Mouse (Mus musculus) lung, adult 2 months (tissue): ENCODE results near the gene Pik3ip1. TPM values are rescaled to one million over a fixed set of nuclear protein-coding genes. Genes with fewer than 3 reads are reported as not detected.
A peak's percentile ranks its signal among the peaks of the same experiment; 100 is the strongest.

Experiments
- DNase-seq: peaks from one replicate; pipeline ENCODE4 v3.0.0; 2022
- H3K4me1 ChIP-seq: fragments of 200-500 bp; 2 replicates; pipeline ENCODE4 v1.6.1; 2011; ENCODE audit warnings: low read length; ENCODE audit not compliant: control insufficient read depth, insufficient read depth
- H3K4me3 ChIP-seq: fragments of 200-500 bp; replicated peaks from 2 replicates; pipeline ENCODE3; 2011; ENCODE audit warnings: low read depth, mild to moderate bottlenecking, control low read depth, low read length; ENCODE audit errors: extremely low read depth
- CTCF ChIP-seq: fragments of 200-500 bp; IDR thresholded peaks from 2 replicates; pipeline ENCODE4 v1.5.1; 2011; ENCODE audit warnings: mild to moderate bottlenecking, low read length, control low read depth; ENCODE audit not compliant: insufficient read depth
- POLR2A ChIP-seq: fragments of 200-500 bp; IDR thresholded peaks from 2 replicates; pipeline ENCODE4 v1.6.1; 2011; ENCODE audit warnings: low read depth, mild to moderate bottlenecking, control low read depth, low read length, borderline replicate concordance; ENCODE audit errors: extremely low read depth
- WGBS: fragments of 180-500 bp; shearing (Covaris S2); methylation state at CpG from one replicate; pipeline ENCODE4 v1.1.7; 2018; 5-methylcytosine and 5-hydroxymethylcytosine counted together
- polyA plus RNA-seq: library from polyadenylated mRNA; depleted of rRNA; stranded (reverse); fragments of >200 nt; gene quantifications from 2 replicates; pipeline ENCODE4 v1.2.3, GENCODE M21; 2012

Gene Pik3ip1
- polyA plus RNA-seq, 1 experiment = 23.2 TPM

DNA sequence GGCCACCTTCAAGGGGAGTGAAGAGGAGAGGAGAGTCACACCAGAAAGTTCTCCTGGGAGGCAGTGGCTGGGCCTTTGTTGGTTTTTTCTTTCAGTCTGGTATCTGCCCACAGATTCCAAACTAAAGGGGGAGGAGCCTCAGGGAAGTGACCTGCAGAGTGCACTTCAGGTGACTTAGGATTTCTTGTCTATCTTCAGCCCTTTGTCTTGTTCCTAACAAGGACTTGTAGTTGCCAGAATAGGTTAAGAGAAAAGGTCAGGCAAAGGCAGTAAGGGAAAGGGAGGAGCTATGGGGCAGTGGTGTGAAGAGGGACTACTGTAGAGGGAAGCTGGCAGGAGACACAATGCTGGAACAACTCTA is 17.6 kb downstream of the Pik3ip1 start:
- Histone ChIP-seq H3K4me3 (no peak overlapping the region), H3K4me1 (peaks cover 10% of the 10 kb centered on the region)
- DNase-seq = no peak
- TF ChIP-seq CTCF = no peak
- no peak for TF ChIP-seq POLR2A

DNA sequence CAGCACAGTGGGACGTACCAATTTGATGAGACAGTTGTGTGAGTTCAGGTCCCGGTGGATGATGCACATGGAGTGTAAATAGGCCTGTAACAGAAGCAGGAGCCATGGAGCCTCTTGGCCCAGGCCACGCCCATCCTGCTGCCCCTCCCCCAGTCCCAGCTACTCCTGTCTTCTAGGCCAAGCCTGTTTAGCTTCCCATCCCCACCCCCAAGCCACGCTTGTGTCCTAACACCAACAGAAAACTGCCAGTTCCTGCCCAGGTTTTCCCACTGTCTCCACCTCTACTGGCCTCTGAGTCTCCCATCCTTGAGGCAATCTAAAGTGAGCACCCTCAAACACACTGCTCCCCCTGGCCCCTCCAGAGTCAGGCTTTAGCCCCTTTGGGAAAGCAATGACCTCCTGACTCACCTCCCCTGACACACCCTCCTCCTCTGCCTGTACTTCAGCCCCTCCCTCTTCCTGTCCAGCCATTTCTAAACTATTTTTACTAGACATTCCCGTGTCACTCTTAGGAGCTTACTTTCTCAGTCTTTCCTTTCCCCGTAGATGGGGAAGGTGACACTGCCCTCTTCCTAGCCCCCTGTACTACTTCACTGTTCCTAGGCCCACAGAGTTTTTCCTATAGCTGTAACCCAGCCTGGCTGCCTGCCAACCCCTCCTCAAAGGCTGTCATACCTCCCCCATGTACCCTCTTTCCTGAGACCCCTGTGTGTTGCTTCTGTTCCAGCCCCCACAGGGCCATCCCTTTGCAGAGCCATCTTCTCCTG is 18.6 kb downstream of the Pik3ip1 start:
- DNase-seq = no peak
- 26% methylated on average over 6 of the region's 6 CpGs for WGBS
- Histone ChIP-seq H3K4me3 (no peak overlapping the region), H3K4me1 (peaks cover 10% of the 10 kb centered on the region)
- no peak for TF ChIP-seq CTCF
- TF ChIP-seq POLR2A = no peak

DNA sequence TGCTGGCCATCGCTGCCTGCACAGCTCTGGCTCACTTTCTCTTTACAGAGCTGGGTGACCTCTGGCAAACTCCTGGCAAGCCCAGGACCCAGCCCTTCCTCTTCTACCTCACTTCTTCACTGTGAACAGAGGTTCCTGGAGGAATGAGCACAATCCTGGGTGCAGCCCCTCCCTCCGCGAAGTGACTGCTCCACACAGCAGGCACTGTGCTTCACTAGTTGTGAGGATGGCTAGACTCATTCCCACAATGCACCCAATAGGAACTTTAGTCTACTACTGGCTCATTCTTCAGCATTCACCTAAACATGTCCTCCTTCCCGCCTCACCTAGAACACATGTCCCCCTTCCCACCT is 19.1 kb downstream of the Pik3ip1 start:
- peaks cover 10% of the 10 kb centered on the region for H3K4me1 ChIP-seq
- TF ChIP-seq CTCF = no peak
- no peak for TF ChIP-seq POLR2A
- WGBS = 72% methylated on average over 4 of the region's 4 CpGs

DNA sequence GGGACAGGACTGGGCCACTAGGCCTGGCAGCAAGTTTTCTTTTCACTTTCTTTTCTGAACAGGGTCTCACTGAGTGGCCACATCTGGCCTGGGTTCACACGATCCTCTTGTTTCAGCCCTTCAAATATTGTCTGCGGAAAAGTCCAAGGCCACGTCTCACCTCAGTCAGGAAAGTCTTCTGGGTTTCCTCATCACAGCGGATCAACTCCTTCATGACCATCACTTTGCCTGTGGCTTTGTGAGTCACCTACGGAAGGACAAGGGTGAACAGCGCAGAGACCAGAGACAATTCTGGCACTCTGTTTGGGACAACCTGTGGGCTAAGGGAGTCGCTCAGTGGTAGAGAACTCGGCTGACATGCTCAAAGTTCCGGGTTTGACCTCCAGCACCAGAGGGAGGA is 21.9 kb downstream of the Pik3ip1 start:
- no peak for DNase-seq
- Histone ChIP-seq H3K4me3 (no peak overlapping the region), H3K4me1 (peaks cover 10% of the 10 kb centered on the region)
- TF ChIP-seq CTCF = no peak
- TF ChIP-seq POLR2A = no peak
- 93% methylated on average over 9 of the region's 9 CpGs for WGBS

More for the DNA sequence above, 19.1 kb downstream of the Pik3ip1 start:
- H3K4me3 ChIP-seq = no peak overlapping the region
- DNase-seq = no peak

DNA sequence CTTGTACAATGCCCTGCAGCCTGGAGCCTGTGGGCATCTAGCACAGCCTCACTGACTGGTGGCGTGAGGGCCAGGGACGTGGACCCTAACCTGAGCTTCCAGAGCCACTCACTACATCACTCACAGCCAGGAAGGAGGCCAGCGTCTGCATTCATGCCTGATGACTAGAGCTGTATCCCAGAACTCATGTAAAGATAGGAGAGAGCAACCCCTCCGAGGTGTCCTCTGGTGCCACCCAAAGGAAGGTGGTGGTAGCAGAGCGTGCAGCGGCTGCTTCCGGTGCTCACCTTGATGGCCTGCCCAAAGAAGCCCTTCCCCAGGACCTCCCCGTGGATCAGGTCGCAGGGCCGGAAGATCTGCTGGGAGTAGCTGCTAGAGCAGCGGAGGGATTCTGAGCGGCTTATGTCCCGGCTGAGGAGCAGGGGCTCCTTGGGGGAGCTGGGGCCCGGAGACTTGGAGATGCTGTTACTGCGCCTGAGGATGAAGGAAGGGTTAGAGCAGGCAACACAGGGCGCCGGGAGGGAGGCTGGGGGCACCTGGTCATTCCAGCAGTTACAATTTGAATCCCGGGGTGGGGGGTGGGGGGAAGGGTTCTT is 22.9 kb downstream of the Pik3ip1 start:
- no peak for DNase-seq
- TF ChIP-seq CTCF (no peak), POLR2A (no peak)
- Histone ChIP-seq H3K4me3 (no peak overlapping the region), H3K4me1 (peaks cover 5% of the 10 kb centered on the region)
- WGBS = 67% methylated on average over 18 of the region's 18 CpGs

DNA sequence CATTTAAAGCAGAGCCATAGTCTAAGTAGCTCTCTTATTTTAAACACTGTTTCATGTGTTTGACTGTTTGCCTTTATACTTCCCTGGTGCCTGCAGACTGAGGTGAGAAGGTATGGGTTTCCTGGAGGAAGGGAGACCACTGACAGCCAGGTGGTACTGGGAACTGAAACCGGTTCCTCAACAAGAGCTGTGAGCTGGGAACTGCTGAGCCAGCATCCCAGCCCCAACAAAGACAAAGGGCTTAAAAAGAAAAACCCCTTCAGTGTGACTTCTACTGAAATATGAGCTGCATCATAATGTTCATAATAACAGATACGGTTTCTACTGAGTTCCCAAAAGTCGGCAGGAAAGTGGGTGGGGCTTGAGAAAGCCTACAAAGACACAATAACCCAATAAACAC is 32.7 kb downstream of the Pik3ip1 start:
- TF ChIP-seq CTCF = no peak
- TF ChIP-seq POLR2A = no peak
- WGBS = 60% methylated on average over 3 of the region's 3 CpGs
- peaks cover 2% of the 10 kb centered on the region; the same call in 1 of the 2 replicates for H3K4me1 ChIP-seq
- DNase-seq = no peak
- H3K4me3 ChIP-seq = no peak overlapping the region

DNA sequence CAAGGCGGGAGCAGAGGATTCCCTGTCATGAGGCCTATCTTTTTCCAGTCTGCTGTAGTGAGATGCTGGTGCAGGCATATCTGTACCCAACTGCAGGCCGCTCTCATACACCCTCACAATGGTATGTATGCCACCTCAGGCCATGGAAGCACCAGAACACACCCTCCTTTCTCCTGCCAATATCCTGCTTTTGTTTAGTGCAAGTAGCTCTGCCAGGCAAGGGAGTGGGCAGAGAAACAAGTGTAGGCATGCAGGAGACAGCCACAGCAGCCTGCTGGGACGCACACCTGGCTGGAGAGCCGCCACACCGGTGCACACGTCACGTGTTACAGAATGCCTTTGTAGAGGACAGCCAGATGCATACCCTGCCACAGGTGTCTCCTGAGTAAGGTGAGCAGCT is 36.2 kb downstream of the Pik3ip1 start:
- 67% methylated on average over 7 of the region's 7 CpGs for WGBS
- TF ChIP-seq CTCF (no peak), POLR2A (no peak)
- peaks cover 2% of the 10 kb centered on the region; the same call in 1 of the 2 replicates for H3K4me1 ChIP-seq
- no peak for DNase-seq
- no peak overlapping the region for H3K4me3 ChIP-seq

DNA sequence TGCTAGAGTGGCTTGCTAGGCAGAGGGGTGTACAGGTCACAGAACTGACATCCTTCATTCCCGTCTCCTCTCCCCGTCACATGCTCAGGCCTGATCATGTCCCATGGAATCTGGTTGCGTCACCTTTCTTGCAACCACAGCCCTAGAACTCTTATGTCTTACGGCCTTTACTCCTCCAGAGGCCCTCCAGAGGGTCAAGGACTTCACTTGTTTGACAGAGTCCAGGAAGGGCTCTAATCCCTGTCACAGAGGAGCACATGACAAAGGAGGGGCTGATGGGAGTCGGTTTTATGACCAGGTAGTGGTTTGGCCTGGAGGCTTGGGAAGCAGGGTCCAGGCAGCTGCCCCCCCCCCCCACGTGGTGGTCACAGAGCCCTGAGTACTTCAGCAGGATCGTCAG is 38.8 kb downstream of the Pik3ip1 start:
- TF ChIP-seq CTCF (no peak), POLR2A (no peak)
- Histone ChIP-seq H3K4me3 (no peak overlapping the region), H3K4me1 (peaks cover 6% of the 10 kb centered on the region; the same call in 1 of the 2 replicates)
- DNase-seq = peak; percentile 52
- 52% methylated on average over 7 of the region's 7 CpGs for WGBS

DNA sequence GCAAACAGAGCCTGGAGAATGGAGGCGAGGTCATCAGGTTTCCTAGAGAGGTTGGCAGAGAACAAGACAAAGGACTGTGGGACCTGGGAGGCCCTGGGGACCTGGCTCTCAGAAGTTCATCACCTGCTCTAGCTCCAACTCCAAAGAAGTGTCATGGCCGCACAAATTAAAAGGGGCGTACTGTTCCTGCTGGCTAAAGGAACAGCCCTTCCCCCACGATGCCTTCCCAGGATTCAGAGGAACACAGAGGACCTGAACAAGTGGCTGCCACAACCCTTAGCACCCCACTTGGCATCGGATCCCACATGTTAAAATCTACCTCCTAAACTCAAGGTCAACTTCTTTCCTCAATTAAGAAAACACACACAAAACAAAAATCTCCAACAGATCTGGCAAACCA is 39.2 kb downstream of the Pik3ip1 start:
- H3K4me1 ChIP-seq = peaks cover 6% of the 10 kb centered on the region; the same call in 1 of the 2 replicates
- 73% methylated on average over 5 of the region's 5 CpGs for WGBS
- TF ChIP-seq CTCF (no peak), POLR2A (no peak)

DNA sequence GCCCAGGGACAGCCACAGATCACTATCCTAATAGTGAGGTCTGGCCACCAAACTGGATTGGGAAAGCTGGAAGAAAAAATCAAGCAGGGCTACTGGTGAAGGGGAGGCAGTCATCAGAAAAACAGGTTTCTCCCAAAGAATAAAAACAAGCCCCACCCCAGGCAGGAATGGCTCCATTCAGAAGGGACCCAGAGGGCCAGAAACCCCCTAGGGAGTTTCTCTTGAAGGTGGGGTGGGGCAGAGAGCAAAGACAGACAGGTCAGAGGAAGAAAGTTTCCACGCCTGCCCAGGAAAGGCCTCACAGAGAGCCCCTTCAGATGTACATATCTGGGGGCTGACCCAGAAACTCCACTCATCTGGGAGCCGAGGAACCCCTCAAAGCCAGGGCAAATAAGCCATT is 40.0 kb downstream of the Pik3ip1 start:
- TF ChIP-seq POLR2A (no peak), CTCF (no peak)
- no peak for DNase-seq
- no peak overlapping the region for H3K4me3 ChIP-seq
- 59% methylated on average over 2 of the region's 2 CpGs for WGBS
- peaks cover 6% of the 10 kb centered on the region; the same call in 1 of the 2 replicates for H3K4me1 ChIP-seq

More for the DNA sequence above, 39.2 kb downstream of the Pik3ip1 start:
- no peak for DNase-seq
- no peak overlapping the region for H3K4me3 ChIP-seq
